Mouse (Mus musculus) C2C12 (cell line): ENCODE data around the gene Hmga2.

ENCODE experiments used
- CEBPB ChIP-seq: IDR thresholded peaks from one replicate; pipeline ENCODE4 v1.6.1; 2011; ENCODE audit warnings: low read depth, mild to moderate bottlenecking, control low read depth, moderate library complexity
- CTCF ChIP-seq: IDR thresholded peaks from one replicate; pipeline ENCODE4 v1.5.1; 2011; ENCODE audit not compliant: control insufficient read depth, insufficient read depth, insufficient read length
- FOSL1 ChIP-seq: IDR thresholded peaks from one replicate; pipeline ENCODE4 v1.8.0; 2011; ENCODE audit warnings: mild to moderate bottlenecking, low read length; ENCODE audit not compliant: poor library complexity, insufficient read depth, severe bottlenecking
- MAX ChIP-seq: IDR thresholded peaks from one replicate; pipeline ENCODE4 v1.6.1; 2011; ENCODE audit warnings: mild to moderate bottlenecking, control low read depth
- MYOD1 ChIP-seq: IDR thresholded peaks from one replicate; pipeline ENCODE4 v1.6.1; 2011; ENCODE audit warnings: low read depth; ENCODE audit not compliant: control insufficient read depth, insufficient read length
- MYOG ChIP-seq: IDR thresholded peaks from one replicate; pipeline ENCODE4 v1.6.1; 2011; ENCODE audit not compliant: control insufficient read depth, insufficient read length; ENCODE audit errors: extremely low read depth
- USF1 ChIP-seq: IDR thresholded peaks from one replicate; pipeline ENCODE4 v1.6.1; 2011; ENCODE audit warnings: low read depth, mild to moderate bottlenecking, control low read depth, moderate library complexity

DNA sequence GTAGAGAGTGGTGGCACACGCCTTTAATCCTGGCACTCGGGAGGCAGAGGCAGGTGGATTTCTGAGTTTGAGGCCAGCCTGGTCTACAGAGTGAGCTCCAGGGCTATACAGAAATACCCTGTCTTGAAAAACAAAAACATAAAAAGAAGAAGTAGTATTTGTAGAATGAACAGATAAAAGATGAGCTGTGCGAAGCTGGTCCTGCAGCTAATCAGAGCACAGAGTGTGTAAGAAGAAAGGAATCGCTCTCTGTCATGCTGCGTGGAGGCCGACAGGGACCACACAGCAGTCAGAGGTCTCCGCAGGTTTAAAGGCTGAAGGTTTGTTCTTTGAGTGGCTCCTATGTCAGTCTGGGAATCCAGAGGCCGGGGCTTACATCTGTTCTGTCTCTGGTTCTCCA is 153.5 kb downstream of the Hmga2 start:
- no peak for TF ChIP-seq CTCF
- TF ChIP-seq MAX = no peak
- TF ChIP-seq CEBPB = no peak
- no peak for TF ChIP-seq MYOG
- TF ChIP-seq USF1 = no peak
- TF ChIP-seq FOSL1 = no peak
- TF ChIP-seq MYOD1 = no peak
